Mouse (Mus musculus): ENCODE measurements around the gene Chrdl2.
"Not testable (repeated sequence)": the region's sequence is repeated elsewhere in the genome, so short reads cannot be mapped to it uniquely, and the experiment has no call there.

The Chrdl2 gene

GRCm38 (mm10) chr7:100005790-100006189 is at the start of gene Chrdl2:
Chrdl2 (plus strand) TSS chr7:100006172.
- peak; percentile 12 to 33 for DNase-seq (ENCODE audit: low spot score in 2 of 2)

- no peak for DNase-seq (ENCODE audit: low spot score in 2 of 2)
Observed at GRCm38 (mm10) chr7:99957226-99957965, 48.6 kb upstream of the Chrdl2 start.

DNA sequence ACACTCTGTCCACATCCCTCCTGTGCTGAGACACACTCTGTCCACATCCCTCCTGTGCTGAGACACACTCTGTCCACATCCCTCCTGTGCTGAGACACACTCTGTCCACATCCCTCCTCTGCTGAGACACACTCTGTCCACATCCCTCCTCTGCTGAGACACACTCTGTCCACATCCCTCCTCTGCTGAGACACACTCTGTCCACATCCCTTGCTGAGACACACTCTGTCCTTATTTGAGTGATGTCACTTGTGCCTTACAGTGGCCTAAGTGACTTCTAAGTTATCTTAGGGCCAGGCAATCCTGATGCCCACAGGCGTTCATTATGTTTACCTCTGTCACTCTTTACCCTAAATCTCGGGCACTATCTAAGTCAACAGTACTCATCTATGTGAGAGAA is 45.4 kb upstream of the Chrdl2 start:
- DNase-seq (ENCODE audit: low spot score in 2 of 2): not testable (repeated sequence)

- DNase-seq (ENCODE audit: low spot score in 2 of 2): no peak
Observed at GRCm38 (mm10) chr7:99961518-99961917, 44.5 kb upstream of the Chrdl2 start.

GRCm38 (mm10) chr7:99962536-99963236 is 43.3 kb upstream of the Chrdl2 start:
- no peak for DNase-seq (ENCODE audit: low spot score in 2 of 2)

DNA sequence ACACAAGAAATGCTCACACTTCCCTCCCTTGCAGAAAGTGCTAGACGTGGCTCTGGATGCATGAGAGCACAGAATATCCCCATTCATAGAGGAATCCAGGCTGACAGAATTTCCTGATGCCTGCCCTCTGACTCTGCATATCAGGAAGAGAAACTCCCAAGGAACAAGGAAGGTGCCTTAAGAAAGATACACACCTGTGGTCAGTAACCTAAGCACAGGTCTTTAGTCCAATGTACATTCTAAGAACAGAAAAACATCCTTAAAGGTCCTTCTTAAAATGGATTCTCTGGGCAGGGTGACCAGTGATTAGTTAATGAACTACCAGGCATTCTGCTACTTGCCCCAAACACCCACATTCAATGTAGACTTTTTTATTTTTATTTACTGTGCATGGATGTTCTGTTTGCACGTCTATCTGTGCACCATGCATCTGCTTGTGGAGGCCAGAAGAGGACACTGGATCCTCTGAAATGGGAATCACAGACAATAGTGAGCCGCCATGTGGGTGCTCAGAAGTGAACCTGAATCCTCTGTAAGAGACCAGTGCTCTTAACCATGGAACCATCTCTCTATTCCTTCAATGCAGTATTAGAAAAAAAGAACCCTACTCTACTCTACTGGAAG is 42.6 kb upstream of the Chrdl2 start:
- DNase-seq (ENCODE audit: low spot score in 2 of 2): no peak

DNA sequence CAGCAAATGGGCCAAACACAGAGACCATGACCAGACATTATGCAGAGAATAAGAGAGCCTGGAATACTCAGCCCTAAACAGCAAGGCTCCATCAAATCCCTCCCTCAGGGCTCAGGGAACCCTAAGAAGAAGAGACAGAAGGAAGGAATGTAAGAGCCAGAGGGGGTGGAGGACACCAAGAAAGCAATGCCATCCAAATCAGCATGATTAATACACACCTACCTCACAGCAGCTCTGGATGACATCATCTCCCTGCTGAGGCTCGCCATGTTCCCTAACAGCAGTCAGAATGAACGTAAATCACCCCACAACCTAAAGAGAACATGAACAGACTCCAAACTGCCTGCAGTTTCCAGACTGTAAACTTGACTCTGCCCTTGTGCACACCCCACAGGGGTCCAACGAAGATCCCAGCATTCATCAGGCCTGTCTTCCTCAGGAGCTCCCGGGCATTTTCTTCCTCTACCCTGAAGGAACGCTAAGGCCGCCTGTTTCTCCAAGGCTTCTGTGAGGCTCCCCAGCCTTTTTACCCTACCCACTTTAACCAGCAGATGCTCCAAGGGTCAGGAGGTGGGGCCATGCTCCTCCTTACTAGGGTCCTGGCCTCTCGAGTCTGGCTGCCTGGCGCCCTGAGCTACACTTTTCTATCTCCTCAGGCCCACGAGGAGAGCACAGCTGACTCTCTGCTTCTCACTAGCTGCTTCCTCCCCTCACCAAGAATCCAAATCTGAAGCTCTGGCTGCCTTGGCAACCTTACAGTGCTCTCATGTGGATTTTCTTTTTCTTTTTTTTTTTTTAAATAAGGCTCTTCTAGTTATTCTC is 40.7 kb upstream of the Chrdl2 start:
- DNase-seq (ENCODE audit: low spot score in 2 of 2): no peak

DNA sequence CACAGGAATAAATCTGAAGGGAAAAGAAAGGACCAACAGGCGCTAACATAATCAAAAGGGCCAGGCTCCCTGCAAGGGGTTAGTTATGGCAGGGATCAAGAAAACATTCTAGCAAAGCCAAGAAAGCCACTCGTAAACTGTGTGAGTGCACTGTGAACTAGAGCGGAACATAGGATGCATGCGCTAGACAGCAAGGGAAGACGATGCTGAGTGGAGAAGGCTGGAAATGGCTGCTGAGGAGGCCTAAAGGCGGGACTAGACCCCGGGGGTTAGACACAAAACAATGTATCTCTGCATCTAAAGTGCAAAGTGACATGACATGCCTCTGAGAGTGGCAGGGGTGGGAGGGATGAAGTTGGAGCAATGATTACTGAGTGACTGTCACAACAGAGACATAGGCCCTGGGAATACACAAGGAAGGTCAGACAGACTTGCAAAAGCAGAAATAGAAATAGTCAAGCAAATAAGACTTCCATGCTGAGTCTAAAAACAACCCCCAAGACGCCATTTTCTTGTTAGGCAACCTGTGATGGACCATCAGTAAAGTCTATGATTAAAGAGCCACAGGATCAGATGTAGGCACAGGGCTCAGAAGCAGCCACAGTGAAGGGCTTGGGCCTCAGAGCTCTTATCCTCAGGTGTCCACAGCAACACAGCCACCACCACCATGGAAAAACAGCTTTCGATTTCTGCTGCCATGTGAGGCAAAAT is 39.8 kb upstream of the Chrdl2 start:
- DNase-seq (ENCODE audit: low spot score in 2 of 2): no peak

DNA sequence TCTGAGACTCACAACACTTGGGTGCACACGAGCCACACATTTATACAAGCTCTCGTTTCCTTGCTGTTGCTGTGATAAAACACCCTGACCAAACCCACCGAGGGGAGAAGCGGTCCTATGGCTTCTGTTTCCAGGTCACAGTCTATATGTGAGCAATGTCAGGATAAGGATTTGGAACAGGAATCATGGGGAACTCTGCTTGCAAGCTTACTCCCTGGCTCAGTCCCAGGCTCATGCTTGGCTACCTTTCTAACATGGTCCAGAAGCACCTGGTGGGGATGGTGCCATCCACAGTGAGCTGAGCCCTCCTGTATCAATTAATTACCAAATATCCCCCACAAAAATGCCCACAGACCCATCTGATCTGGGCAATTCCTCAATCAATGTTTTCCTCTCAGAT is 36.8 kb upstream of the Chrdl2 start:
- no peak for DNase-seq (ENCODE audit: low spot score in 2 of 2)

DNA sequence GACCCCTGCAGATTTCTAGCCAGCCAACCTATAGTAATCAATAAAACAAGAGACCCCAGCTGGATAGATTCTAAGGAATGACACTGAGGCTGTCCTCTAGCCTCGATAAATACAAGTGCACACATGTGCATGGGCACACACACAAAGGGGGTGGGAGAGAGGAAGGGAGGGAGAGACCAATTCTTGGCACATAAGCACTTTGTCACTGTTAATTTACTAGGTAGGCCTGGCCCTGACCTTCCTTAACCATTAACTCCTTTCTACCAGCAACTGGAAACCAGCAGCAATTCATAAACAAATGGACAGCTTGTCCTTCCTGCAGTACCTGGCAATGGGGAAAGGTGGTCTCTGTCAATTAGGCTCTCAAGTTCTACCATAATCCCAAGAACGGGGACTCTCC is 34.0 kb upstream of the Chrdl2 start:
- no peak for DNase-seq (ENCODE audit: low spot score in 2 of 2)

DNA sequence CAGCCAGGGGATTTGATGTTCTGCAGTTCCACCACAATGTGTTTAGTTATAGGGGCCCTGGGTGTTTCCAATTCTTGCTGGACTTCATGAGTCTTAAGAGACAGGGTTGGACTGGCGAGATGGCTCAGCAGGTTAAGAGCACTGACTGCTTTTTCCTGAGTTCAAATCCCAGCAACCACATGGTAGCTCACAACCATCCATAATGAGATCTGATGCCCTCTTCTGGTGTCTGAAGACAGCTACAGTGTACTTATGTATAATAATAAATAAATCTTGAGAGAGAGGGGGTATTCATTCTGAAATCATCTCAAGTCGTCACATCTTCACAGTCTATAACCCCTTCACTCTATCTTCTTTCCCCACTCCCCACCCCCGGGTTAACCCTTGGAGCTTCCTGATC is 33.1 kb upstream of the Chrdl2 start:
- not testable (repeated sequence) for DNase-seq (ENCODE audit: low spot score in 2 of 2)

- DNase-seq (ENCODE audit: low spot score in 2 of 2): no peak
Observed at GRCm38 (mm10) chr7:99974208-99974970, 31.6 kb upstream of the Chrdl2 start.

DNA sequence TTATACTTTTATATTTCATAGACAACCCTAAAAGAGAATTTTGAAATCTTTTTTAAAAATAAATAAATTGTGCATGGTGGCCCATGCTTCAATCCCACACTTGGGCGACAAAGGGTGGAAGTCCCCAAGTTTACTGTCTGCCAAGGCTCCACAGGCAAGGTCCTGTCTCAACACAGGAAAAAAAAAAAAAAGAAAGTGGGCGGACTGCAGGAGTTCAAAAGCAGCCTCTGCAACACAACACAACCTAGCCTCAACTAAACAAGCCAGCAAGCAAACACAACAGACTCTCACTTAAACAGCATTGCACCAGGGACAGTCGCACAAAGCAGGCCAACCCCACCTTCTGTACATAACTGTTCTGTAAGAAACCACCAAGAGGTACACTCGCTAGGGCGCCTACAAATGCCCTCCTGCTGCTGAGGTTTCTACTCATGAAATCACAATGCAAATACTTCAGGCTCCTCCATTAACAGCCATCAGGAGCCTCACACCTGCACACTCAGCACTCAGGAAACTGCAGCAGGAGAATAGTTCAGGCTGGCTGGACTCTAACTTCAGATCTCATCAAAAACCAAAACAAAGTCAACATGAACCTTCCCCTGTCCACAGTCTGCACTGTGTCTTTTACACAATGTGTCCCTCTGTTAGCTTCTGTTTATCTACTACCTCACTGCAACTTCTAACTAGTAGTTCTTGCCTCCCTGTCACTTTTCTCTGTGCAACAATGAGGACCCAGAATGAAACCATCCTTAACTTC is 30.0 kb upstream of the Chrdl2 start:
- DNase-seq (ENCODE audit: low spot score in 2 of 2): no peak

DNA sequence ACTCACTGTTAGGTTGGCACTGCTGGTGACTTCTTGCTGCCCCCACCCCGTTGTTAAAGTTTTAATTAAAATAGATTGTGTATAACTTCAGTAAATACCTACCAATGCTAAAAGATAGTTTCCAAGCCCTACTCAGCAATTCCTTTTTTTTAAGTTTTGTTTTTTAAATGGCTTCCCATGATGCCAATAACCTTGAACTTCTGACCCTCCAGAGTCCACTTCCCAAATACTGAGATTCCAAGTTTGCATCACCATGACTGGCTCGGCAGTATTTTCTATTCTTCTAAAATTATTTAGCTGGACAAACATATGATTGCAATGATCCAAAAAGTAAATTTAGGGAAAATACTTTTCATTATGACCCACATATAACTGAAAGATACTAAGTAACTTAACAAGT is 27.9 kb upstream of the Chrdl2 start:
- DNase-seq (ENCODE audit: low spot score in 2 of 2): no peak

- DNase-seq (ENCODE audit: low spot score in 2 of 2): no peak
Observed at GRCm38 (mm10) chr7:99979081-99979480, 26.9 kb upstream of the Chrdl2 start.

- peak; percentile 29 to 37 for DNase-seq (ENCODE audit: low spot score in 2 of 2)
Observed at GRCm38 (mm10) chr7:99979546-99980131, 26.3 kb upstream of the Chrdl2 start.

DNA sequence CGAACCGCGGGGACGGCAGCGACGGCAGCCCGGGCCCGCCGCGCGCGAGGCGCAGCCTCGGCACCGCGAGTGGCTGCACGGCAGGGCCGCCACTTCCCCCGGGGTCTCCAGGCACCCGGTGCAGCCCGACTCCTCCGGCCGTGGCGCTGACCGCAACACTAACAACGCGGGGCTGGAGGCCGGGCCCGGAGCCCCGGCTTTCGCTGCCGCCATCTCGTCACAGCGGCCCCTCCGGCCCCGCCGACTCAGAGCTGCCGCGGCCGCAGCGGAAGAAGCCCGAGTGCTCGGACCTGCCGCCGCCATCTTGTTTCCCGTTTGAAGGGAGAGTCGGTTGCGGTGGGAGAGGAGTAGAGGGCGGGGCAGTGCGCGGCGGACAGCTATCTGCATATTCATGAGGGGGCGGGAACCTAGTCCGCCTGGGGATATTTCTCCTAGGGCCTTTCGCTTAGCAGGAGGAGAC is 25.8 kb upstream of the Chrdl2 start, which contains the start of gene Rnf169:
TSS of gene Rnf169 (minus strand) at position 317 of the 460 bp plus-strand sequence.
- DNase-seq (ENCODE audit: low spot score in 2 of 2): peak; percentile 81 to 86

DNA sequence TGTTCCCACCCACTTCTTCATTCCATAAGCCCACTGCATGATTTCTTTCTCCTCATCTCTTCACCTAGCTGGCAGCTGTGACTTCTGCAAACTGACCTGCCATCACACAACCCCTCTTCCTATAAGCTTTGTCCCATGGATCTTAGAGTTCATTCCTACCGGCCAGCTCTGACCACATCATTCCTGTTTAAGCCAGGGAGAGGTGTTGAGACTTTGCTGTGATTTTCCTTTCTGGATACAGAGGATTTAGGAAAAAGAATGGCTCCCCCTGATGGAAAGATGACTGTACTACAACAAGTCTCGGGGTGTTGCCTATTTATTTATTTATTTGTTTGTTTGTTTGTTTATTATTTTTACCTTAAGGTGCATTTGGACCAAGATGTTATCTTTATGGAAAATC is 24.7 kb upstream of the Chrdl2 start:
- DNase-seq (ENCODE audit: low spot score in 2 of 2): no peak
